Mouse (Mus musculus): ENCODE results near the gene Slit3. TPM values are rescaled to one million over a fixed set of nuclear protein-coding genes. Genes with fewer than 3 reads are reported as not detected.

Slit3 gene
- total and polyA plus RNA-seq, 2 experiments from 2014 or later: 5.6 to 15.0 TPM

GRCm38 (mm10) chr11:35522802-35523452 is 401.9 kb downstream of the Slit3 start:
- H3K27me3 ChIP-seq (ENCODE audit: insufficient read depth, low read length): no peaks in the 10 kb centered on the region
- DNase-seq: no peak

GRCm38 (mm10) chr11:35523773-35524172 is 402.7 kb downstream of the Slit3 start:
- WGBS: 26% methylated on average over 4 of the region's 4 CpGs
- no peak overlapping the region for H3K4me2 ChIP-seq (ENCODE audit: low read depth)
- ATAC-seq: no peak
- no peak overlapping the region for H3K9ac ChIP-seq
- H3K4me3 ChIP-seq (ENCODE audit: low read depth, low read length): no peak overlapping the region
- no peak overlapping the region for H3K27ac ChIP-seq (ENCODE audit: low read depth, low read length)
- H3K36me3 ChIP-seq (ENCODE audit: insufficient read depth): no peaks in the 10 kb centered on the region
- no peak for TF ChIP-seq CTCF (IDR thresholded peaks at IDR 0.05; ENCODE audit: low read depth)
- no peaks in the 10 kb centered on the region for H3K27me3 ChIP-seq (ENCODE audit: insufficient read depth, low read length)
- no peak for DNase-seq
- no peaks in the 10 kb centered on the region for H3K9me3 ChIP-seq (ENCODE audit: low read length)
- no peaks in the 10 kb centered on the region for H3K4me1 ChIP-seq (ENCODE audit: insufficient read depth)

More at GRCm38 (mm10) chr11:35522802-35523452, 401.9 kb downstream of the Slit3 start:
- no peak overlapping the region for H3K9ac ChIP-seq
- no peak for ATAC-seq
- 52% methylated on average over 10 of the region's 10 CpGs for WGBS
- TF ChIP-seq CTCF (IDR thresholded peaks at IDR 0.05; ENCODE audit: low read depth): no peak
- no peak overlapping the region for H3K27ac ChIP-seq (ENCODE audit: low read depth, low read length)
- no peaks in the 10 kb centered on the region for H3K9me3 ChIP-seq (ENCODE audit: low read length)
- no peak overlapping the region for H3K4me3 ChIP-seq (ENCODE audit: low read depth, low read length)
- H3K4me1 ChIP-seq (ENCODE audit: insufficient read depth): no peaks in the 10 kb centered on the region
- no peak overlapping the region for H3K4me2 ChIP-seq (ENCODE audit: low read depth)
- H3K36me3 ChIP-seq (ENCODE audit: insufficient read depth): no peaks in the 10 kb centered on the region

- H3K9ac ChIP-seq: no peak overlapping the region
- H3K9me3 ChIP-seq (ENCODE audit: low read length): no peaks in the 10 kb centered on the region
- ATAC-seq (no peak), DNase-seq (no peak)
- no peak for TF ChIP-seq CTCF (IDR thresholded peaks at IDR 0.05; ENCODE audit: low read depth)
- no peaks in the 10 kb centered on the region; the same call in 1 of the 2 replicates for H3K27me3 ChIP-seq (ENCODE audit: insufficient read depth, low read length)
- no peaks in the 10 kb centered on the region for H3K36me3 ChIP-seq (ENCODE audit: insufficient read depth)
- 86% methylated on average over 9 of the region's 9 CpGs for WGBS
- H3K27ac ChIP-seq (ENCODE audit: low read depth, low read length): no peak overlapping the region
- no peak overlapping the region for H3K4me3 ChIP-seq (ENCODE audit: low read depth, low read length)
- H3K4me1 ChIP-seq (ENCODE audit: insufficient read depth): no peaks in the 10 kb centered on the region
- no peak overlapping the region for H3K4me2 ChIP-seq (ENCODE audit: low read depth)
These were observed 405.3 kb downstream of the Slit3 start for GRCm38 (mm10) chr11:35526219-35526762.

GRCm38 (mm10) chr11:35527816-35528462 is 406.9 kb downstream of the Slit3 start:
- WGBS: 25% methylated on average over 7 of the region's 7 CpGs
- Histone ChIP-seq H3K9me3 (ENCODE audit: low read length) (no peaks in the 10 kb centered on the region), H3K4me3 (ENCODE audit: low read depth, low read length) (no peak overlapping the region), H3K36me3 (ENCODE audit: insufficient read depth) (no peaks in the 10 kb centered on the region), H3K27ac (ENCODE audit: low read depth, low read length) (no peak overlapping the region), H3K27me3 (ENCODE audit: insufficient read depth, low read length) (no peaks in the 10 kb centered on the region; the same call in 1 of the 2 replicates), H3K9ac (no peak overlapping the region), H3K4me1 (ENCODE audit: insufficient read depth) (no peaks in the 10 kb centered on the region), H3K4me2 (ENCODE audit: low read depth) (no peak overlapping the region)
- ATAC-seq: peak; percentile 73
- DNase-seq: peak; percentile 75
- TF ChIP-seq CTCF (IDR thresholded peaks at IDR 0.05; ENCODE audit: low read depth): peak; percentile 14; the same call in 1 of the 2 replicates

- Histone ChIP-seq H3K4me2 (ENCODE audit: low read depth) (no peak overlapping the region), H3K4me3 (ENCODE audit: low read depth, low read length) (no peak overlapping the region), H3K9me3 (ENCODE audit: low read length) (no peaks in the 10 kb centered on the region), H3K27me3 (ENCODE audit: insufficient read depth, low read length) (peaks cover 4% of the 10 kb centered on the region), H3K9ac (no peak overlapping the region), H3K4me1 (ENCODE audit: insufficient read depth) (no peaks in the 10 kb centered on the region), H3K36me3 (ENCODE audit: insufficient read depth) (no peaks in the 10 kb centered on the region), H3K27ac (ENCODE audit: low read depth, low read length) (no peak overlapping the region)
- no peak for DNase-seq
- no peak for ATAC-seq
- 77% methylated on average over 6 of the region's 6 CpGs for WGBS
- no peak for TF ChIP-seq CTCF (IDR thresholded peaks at IDR 0.05; ENCODE audit: low read depth)
These were observed 414.0 kb downstream of the Slit3 start for GRCm38 (mm10) chr11:35535027-35535426.

- DNase-seq (peak; percentile 44), ATAC-seq (peak; percentile 85)
- peaks cover 15% of the 10 kb centered on the region for H3K27me3 ChIP-seq (ENCODE audit: insufficient read depth, low read length)
- no peaks in the 10 kb centered on the region for H3K9me3 ChIP-seq (ENCODE audit: low read length)
- no peak overlapping the region for H3K4me3 ChIP-seq (ENCODE audit: low read depth, low read length)
- no peak overlapping the region for H3K4me2 ChIP-seq (ENCODE audit: low read depth)
- no peak for TF ChIP-seq CTCF (IDR thresholded peaks at IDR 0.05; ENCODE audit: low read depth)
- 31% methylated on average over 18 of the region's 18 CpGs for WGBS
- H3K4me1 ChIP-seq (ENCODE audit: insufficient read depth): no peaks in the 10 kb centered on the region
- no peak overlapping the region for H3K9ac ChIP-seq
- no peaks in the 10 kb centered on the region for H3K36me3 ChIP-seq (ENCODE audit: insufficient read depth)
- H3K27ac ChIP-seq (ENCODE audit: low read depth, low read length): no peak overlapping the region
These were observed 416.4 kb downstream of the Slit3 start for GRCm38 (mm10) chr11:35537128-35538088.

All from forebrain, postnatal 0 days (tissue).